Mouse (Mus musculus): ENCODE measurements at regions not wholly inside any gene's neighbourhood (a gene's known extent, or its start where the extent isn't known, plus 50 kb on each side); places are given as distances from the start of the nearest gene placed in this dataset.

GRCm38 (mm10) chr4:55652628-55653027, 120.4 kb upstream of the Klf4 start:
- TF ChIP-seq PAX5 (IDR thresholded peaks at IDR 0.05; ENCODE audit: low read length) (no peak), CTCF (conservative IDR thresholded peaks at IDR 0.05 in 1 of 2, IDR thresholded peaks at IDR 0.05 in 1 of 2; ENCODE audit: low read depth in 2 of 2, low read length in 2 of 2) (no peak), SMC3 (IDR thresholded peaks at IDR 0.05; ENCODE audit: low read depth, low read length) (no peak), EP300 (IDR thresholded peaks at IDR 0.05; ENCODE audit: low read length) (no peak), RCOR1 (conservative IDR thresholded peaks at IDR 0.05; ENCODE audit: low read depth, low read length) (no peak), BHLHE40 (IDR thresholded peaks at IDR 0.05; ENCODE audit: low read depth, low read length) (no peak), MAX (IDR thresholded peaks at IDR 0.05; ENCODE audit: low read length) (no peak), POLR2A (IDR thresholded peaks at IDR 0.05; ENCODE audit: low read depth, low read length) (no peak), POLR2AphosphoS2 (IDR thresholded peaks at IDR 0.05; ENCODE audit: low read depth, low read length) (no peak)

Data from CH12.LX (cell line).